Mouse (Mus musculus) embryonic facial prominence, embryonic 10.5 days (tissue): ENCODE measurements around the gene Ecd. TPM values are rescaled to one million over a fixed set of nuclear protein-coding genes. Genes with fewer than 3 reads are reported as not detected.
"Not testable (repeated sequence)": the region's sequence is repeated elsewhere in the genome, so short reads cannot be mapped to it uniquely, and the experiment has no call there.

Experiments
- DNase-seq: peaks from one replicate; pipeline ENCODE4 v3.0.0-alpha.2; 2017; ENCODE audit warnings: low spot score
- H3K27ac ChIP-seq: fragments of 300-500 bp; sonication (generic); replicated peaks from 2 replicates; pipeline ENCODE4 v1.5.1; 2016; ENCODE audit warnings: mild to moderate bottlenecking
- H3K27me3 ChIP-seq: fragments of 300-500 bp; sonication (generic); replicated peaks from 2 replicates; pipeline ENCODE4 v1.6.1; 2016; ENCODE audit warnings: low read depth, mild to moderate bottlenecking; ENCODE audit not compliant: poor library complexity, severe bottlenecking
- H3K36me3 ChIP-seq: fragments of 300-500 bp; sonication (generic); replicated peaks from 2 replicates; pipeline ENCODE4 v1.6.1; 2016; ENCODE audit warnings: mild to moderate bottlenecking, moderate library complexity
- H3K4me1 ChIP-seq: fragments of 300-500 bp; sonication (generic); 2 replicates; pipeline ENCODE4 v1.6.1; 2016
- H3K4me3 ChIP-seq: fragments of 300-500 bp; sonication (generic); 2 replicates; pipeline ENCODE4 v1.5.1; 2016; ENCODE audit warnings: mild to moderate bottlenecking, moderate library complexity
- H3K9me3 ChIP-seq: fragments of 300-500 bp; sonication (generic); 2 replicates; pipeline ENCODE4 v1.6.1; 2016; ENCODE audit warnings: mild to moderate bottlenecking
- WGBS: fragments of 180-500 bp; shearing (Covaris S2); methylation state at CpG from one replicate; pipeline ENCODE4 v1.1.7; 2016; 5-methylcytosine and 5-hydroxymethylcytosine counted together
- polyA plus RNA-seq: library from polyadenylated mRNA; unstranded; fragments of >200 nt; fragmentation: Nextera tagmentation; extraction: Ambion mirVana; gene quantifications from 2 replicates; pipeline ENCODE4 v1.2.1, GENCODE M21; 2016

Ecd gene
- polyA plus RNA-seq, 1 experiment from 2014 or later, result 76.1 TPM

DNA sequence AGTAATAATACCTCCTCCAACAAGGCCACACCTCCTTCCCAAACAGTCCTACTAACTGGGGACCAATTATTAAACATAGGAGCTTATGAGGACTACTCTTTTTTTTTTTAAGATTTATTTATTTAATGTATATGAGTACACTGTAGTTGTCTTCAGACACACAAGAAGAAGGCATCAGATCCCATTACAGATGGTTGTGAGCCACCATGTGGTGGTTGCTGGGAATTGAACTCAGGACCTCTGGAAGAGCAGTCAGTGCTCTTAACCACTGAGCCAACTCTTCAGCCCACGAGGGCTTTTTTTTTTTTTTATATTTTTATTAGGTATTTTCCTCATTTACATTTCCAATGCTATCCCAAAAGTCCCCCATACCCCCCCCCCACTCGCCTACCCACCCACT, 42.8 kb downstream of the Ecd start:
- H3K4me3 ChIP-seq, DNase-seq, H3K27ac ChIP-seq, H3K27me3 ChIP-seq, H3K4me1 ChIP-seq, H3K9me3 ChIP-seq: not testable (repeated sequence)
- WGBS, result 64% methylated on average over 2 of the region's 2 CpGs
- peaks cover 20% of the 10 kb centered on the region for H3K36me3 ChIP-seq

- WGBS, result 91% methylated on average over 3 of the region's 3 CpGs
- Histone ChIP-seq H3K27ac (no peak overlapping the region), H3K9me3 (no peaks in the 10 kb centered on the region), H3K36me3 (no peaks in the 10 kb centered on the region), H3K27me3 (no peaks in the 10 kb centered on the region), H3K4me1 (peaks cover 6% of the 10 kb centered on the region; the same call in 1 of the 2 replicates), H3K4me3 (no peak overlapping the region)
- no peak for DNase-seq
Measured at GRCm38 (mm10) chr14:20298131-20298530, 49.8 kb downstream of the Ecd start.

GRCm38 (mm10) chr14:20297616-20298015, 50.3 kb downstream of the Ecd start:
- no peaks in the 10 kb centered on the region for H3K27me3 ChIP-seq
- 82% methylated on average over 3 of the region's 3 CpGs for WGBS
- no peak for DNase-seq
- H3K4me3 ChIP-seq, result no peak overlapping the region
- H3K4me1 ChIP-seq, result peaks cover 6% of the 10 kb centered on the region; the same call in 1 of the 2 replicates
- no peaks in the 10 kb centered on the region for H3K36me3 ChIP-seq
- H3K9me3 ChIP-seq, result no peaks in the 10 kb centered on the region
- H3K27ac ChIP-seq, result no peak overlapping the region

DNA sequence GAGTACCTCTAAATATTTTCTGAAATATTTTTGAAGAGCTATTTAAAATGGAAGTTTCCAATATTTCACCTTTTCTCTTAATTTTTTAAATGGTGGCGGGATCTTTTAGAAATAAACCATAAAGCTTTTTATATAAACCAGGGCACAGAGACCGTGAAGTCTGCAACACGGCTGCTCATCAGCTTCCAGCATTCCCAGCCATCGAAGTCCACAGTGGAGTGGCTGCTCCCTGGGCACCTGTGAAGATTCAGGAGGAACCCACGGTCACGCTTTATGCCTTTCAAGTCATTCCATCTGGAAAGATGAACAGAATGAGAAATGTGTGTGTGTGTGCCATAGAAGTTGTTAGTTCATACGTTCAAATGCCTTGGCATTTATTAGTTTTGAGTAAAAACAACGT, 53.0 kb downstream of the Ecd start:
- no peak for DNase-seq
- Histone ChIP-seq H3K4me1 (peaks cover 6% of the 10 kb centered on the region; the same call in 1 of the 2 replicates), H3K9me3 (no peaks in the 10 kb centered on the region), H3K27me3 (no peaks in the 10 kb centered on the region), H3K27ac (no peak overlapping the region), H3K4me3 (peak overlapping the region; percentile 56), H3K36me3 (no peaks in the 10 kb centered on the region)
- 58% methylated on average over 8 of the region's 8 CpGs for WGBS

GRCm38 (mm10) chr14:20294117-20294892, 53.6 kb downstream of the Ecd start, which contains the start of gene Nudt13:
Nudt13 (plus strand) TSS chr14:20294697.
- H3K27ac ChIP-seq, result peak within 1 kb of the TSS; percentile 65; the same call in 1 of the 2 replicates
- H3K4me3 ChIP-seq, result peak within 1 kb of the TSS; percentile 56
- no peaks in the 10 kb centered on the region for H3K27me3 ChIP-seq
- peaks cover 6% of the 10 kb centered on the region; the same call in 1 of the 2 replicates for H3K4me1 ChIP-seq
- WGBS, result 25% methylated on average over 14 of the region's 14 CpGs
- H3K36me3 ChIP-seq, result no peaks in the 10 kb centered on the region
- DNase-seq, result peak; percentile 79
- no peaks in the 10 kb centered on the region for H3K9me3 ChIP-seq

GRCm38 (mm10) chr14:20291391-20291790, 56.5 kb downstream of the Ecd start:
- Histone ChIP-seq H3K9me3 (no peaks in the 10 kb centered on the region), H3K27ac (no peak overlapping the region), H3K36me3 (no peaks in the 10 kb centered on the region), H3K27me3 (no peaks in the 10 kb centered on the region), H3K4me3 (no peak overlapping the region), H3K4me1 (peaks cover 6% of the 10 kb centered on the region; the same call in 1 of the 2 replicates)
- WGBS, result 66% methylated on average over 4 of the region's 4 CpGs
- DNase-seq, result no peak

Other genes with a start within 250 kb of the Ecd start
- gene Saysd1, start 209.6 kb downstream of the Ecd start, polyA plus RNA-seq, result 9.2 and 11.1 TPM in 2 replicates
- 9.3 and 10.7 TPM in 2 replicates for gene Kcnk5, start 166.3 kb downstream of the Ecd start, polyA plus RNA-seq
- gene Kcnk16, start 78.9 kb downstream of the Ecd start, polyA plus RNA-seq, result 0.32 TPM in 1 of 2 replicates, not detected in the other
- gene Nudt13, start 53.4 kb downstream of the Ecd start, polyA plus RNA-seq, result 13.1 and 14.2 TPM in 2 replicates
- 42.8 and 45.4 TPM in 2 replicates for gene Fam149b, start within 50 bp of the Ecd start, polyA plus RNA-seq
- gene Dnajc9, start 40.8 kb upstream of the Ecd start, polyA plus RNA-seq, result 286 and 298 TPM in 2 replicates
- 81.2 and 86.5 TPM in 2 replicates for gene Mrps16, start 45.5 kb upstream of the Ecd start, polyA plus RNA-seq
- gene Cfap70, start 104.1 kb upstream of the Ecd start, polyA plus RNA-seq, result 0.47 and 1.1 TPM in 2 replicates
- gene Anxa7, start 132.0 kb upstream of the Ecd start, polyA plus RNA-seq, result 22.7 and 27.0 TPM in 2 replicates
- gene Mss51, start 148.8 kb upstream of the Ecd start, polyA plus RNA-seq, result 0.67 and 1.3 TPM in 2 replicates
- 43.4 and 46.3 TPM in 2 replicates for gene Ppp3cb, start 198.5 kb upstream of the Ecd start, polyA plus RNA-seq